Mouse (Mus musculus): ENCODE results near the gene Vmn1r234.

DNA sequence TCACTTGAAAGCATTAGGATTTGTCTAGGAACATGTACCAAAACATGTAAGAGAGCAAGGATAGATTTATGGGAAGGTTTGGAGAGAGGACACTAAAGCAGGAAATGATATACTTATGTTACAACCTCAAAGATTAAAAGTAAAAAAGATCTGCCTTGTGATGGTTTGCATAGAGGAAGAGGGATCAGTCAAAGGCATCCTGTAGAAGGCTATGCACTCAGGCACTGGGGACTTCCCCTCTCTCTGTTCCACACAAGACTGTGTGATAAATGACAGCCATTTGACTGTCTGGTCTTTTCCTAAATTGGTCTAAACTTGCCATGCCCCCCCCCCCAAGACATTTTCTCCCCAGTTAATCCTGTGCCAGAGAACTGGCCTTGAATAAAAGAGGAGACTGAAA lies 58.5 kb downstream of the Vmn1r234 start:
- TF ChIP-seq CTCF (IDR thresholded peaks at IDR 0.05; ENCODE audit: insufficient read depth, low read depth, low read length) (no peak), POLR2A (IDR thresholded peaks at IDR 0.05; ENCODE audit: insufficient read depth, low read depth, low read length) (no peak)

Data from olfactory bulb, adult 2 months (tissue).